Mouse (Mus musculus) MEL (cell line): ENCODE results near the gene Rffl. TPM values are rescaled to one million over a fixed set of nuclear protein-coding genes. Genes with fewer than 3 reads are reported as not detected.

ENCODE experiments used
- DNase-seq: peaks from one replicate; pipeline ENCODE4 v3.0.0; 2011; ENCODE audit warnings: low read depth, low spot score
- H3K27ac ChIP-seq: 2 replicates; pipeline ENCODE4 v1.5.1; 2012; ENCODE audit warnings: low read depth, mild to moderate bottlenecking, control low read depth, low read length, moderate library complexity; ENCODE audit not compliant: control insufficient read depth
- H3K27me3 ChIP-seq, 2 experiments: fragments of 150-350 bp in 1 of 2; sonication (generic) in 1 of 2; 2 replicates each; pipeline ENCODE4 v1.6.1; 2012; ENCODE audit warnings: low read length in 2 of 2, mild to moderate bottlenecking in 2 of 2, improper control_type of control experiment in 1 of 2, moderate library complexity in 1 of 2; ENCODE audit not compliant: insufficient read depth in 2 of 2, control insufficient read depth in 1 of 2
- H3K36me3 ChIP-seq, 2 experiments: 2 replicates each; pipeline ENCODE4 v1.6.1; 2012 to 2014; ENCODE audit warnings: low read length in 2 of 2, improper control_type of control experiment in 1 of 2, inconsistent platforms in 1 of 2, mild to moderate bottlenecking in 1 of 2; ENCODE audit not compliant: insufficient read depth in 2 of 2, control insufficient read depth in 1 of 2
- H3K4me1 ChIP-seq, 2 experiments: fragments of 150-350 bp in 1 of 2; sonication (generic) in 1 of 2; 2 replicates each; pipeline ENCODE4 v1.6.1; 2012; ENCODE audit warnings: low read length in 2 of 2, improper control_type of control experiment in 1 of 2, mild to moderate bottlenecking in 1 of 2; ENCODE audit not compliant: insufficient read depth in 2 of 2, control insufficient read depth in 1 of 2
- H3K4me3 ChIP-seq, 2 experiments: fragments of 150-350 bp in 1 of 2; sonication (generic) in 1 of 2; 2 replicates each; pipeline ENCODE4 v1.5.1; 2012; ENCODE audit warnings: low read depth in 2 of 2, low read length in 2 of 2, mild to moderate bottlenecking in 2 of 2, moderate library complexity in 2 of 2, control low read depth in 1 of 2, improper control_type of control experiment in 1 of 2; ENCODE audit not compliant: control insufficient read depth in 1 of 2, insufficient read depth in 1 of 2
- H3K79me2 ChIP-seq: 2 replicates; pipeline ENCODE4 v1.6.1; 2012; ENCODE audit warnings: mild to moderate bottlenecking, low read length, moderate library complexity; ENCODE audit not compliant: control insufficient read depth, poor library complexity, insufficient read depth
- H3K9ac ChIP-seq: 2 replicates; pipeline ENCODE4 v1.6.1; 2012; ENCODE audit warnings: low read depth, mild to moderate bottlenecking, control low read depth, low read length, moderate library complexity; ENCODE audit not compliant: control insufficient read depth, poor library complexity, severe bottlenecking
- H3K9me3 ChIP-seq: fragments of 150-350 bp; sonication (generic); replicated peaks from 2 replicates; pipeline ENCODE4 v1.6.1; 2012; ENCODE audit warnings: mild to moderate bottlenecking, low read length, improper control_type of control experiment, moderate library complexity; ENCODE audit not compliant: insufficient read depth
- CHD2 ChIP-seq: IDR thresholded peaks from 2 replicates; pipeline ENCODE4 v1.6.1; 2011; ENCODE audit warnings: low read length, improper control_type of control experiment
- ELF1 ChIP-seq: IDR thresholded peaks from 2 replicates; pipeline ENCODE4 v1.6.1; 2014; ENCODE audit warnings: low read depth, mild to moderate bottlenecking, inconsistent platforms, low read length, improper control_type of control experiment, moderate library complexity
- KAT2A ChIP-seq: conservative IDR thresholded peaks from 2 replicates; pipeline ENCODE4 v1.6.1; 2012; ENCODE audit warnings: low read depth, low read length, improper control_type of control experiment, inconsistent platforms
- MAX ChIP-seq: IDR thresholded peaks from 2 replicates; pipeline ENCODE4 v1.6.1; 2011; ENCODE audit warnings: low read length, improper control_type of control experiment
- MYC ChIP-seq: IDR thresholded peaks from 2 replicates; pipeline ENCODE4 v1.6.1; 2011; ENCODE audit warnings: low read depth, mild to moderate bottlenecking, low read length, improper control_type of control experiment, moderate library complexity
- NELFE ChIP-seq: IDR thresholded peaks from 2 replicates; pipeline ENCODE4 v1.6.1; 2011; ENCODE audit warnings: low read depth, low read length, improper control_type of control experiment
- NRF1 ChIP-seq: IDR thresholded peaks from 2 replicates; pipeline ENCODE4 v1.6.1; 2014; ENCODE audit warnings: low read depth, mild to moderate bottlenecking, inconsistent platforms, low read length, improper control_type of control experiment, moderate library complexity; ENCODE audit not compliant: poor library complexity, insufficient read depth, severe bottlenecking
- RCOR1 ChIP-seq: IDR thresholded peaks from 2 replicates; pipeline ENCODE4 v1.6.1; 2012; ENCODE audit warnings: low read depth, mild to moderate bottlenecking, inconsistent platforms, low read length, improper control_type of control experiment
- SIN3A ChIP-seq: IDR thresholded peaks from 2 replicates; pipeline ENCODE4 v1.6.1; 2012; ENCODE audit warnings: low read length, improper control_type of control experiment, inconsistent platforms
- TAL1 ChIP-seq: IDR thresholded peaks from 2 replicates; pipeline ENCODE4 v1.6.1; 2012; ENCODE audit warnings: mild to moderate bottlenecking, inconsistent platforms, low read length, moderate library complexity, mixed read lengths
- TCF12 ChIP-seq: IDR thresholded peaks from 2 replicates; pipeline ENCODE4 v1.6.1; 2014; ENCODE audit warnings: low read depth, mild to moderate bottlenecking, inconsistent platforms, low read length, improper control_type of control experiment, moderate library complexity
- UBTF ChIP-seq: IDR thresholded peaks from 2 replicates; pipeline ENCODE4 v1.6.1; 2012; ENCODE audit warnings: low read depth, mild to moderate bottlenecking, inconsistent platforms, low read length, improper control_type of control experiment, moderate library complexity, borderline replicate concordance; ENCODE audit not compliant: insufficient read depth
- USF2 ChIP-seq, 2 experiments: IDR thresholded peaks; 2 replicates each; pipeline ENCODE4 v1.6.1; 2011 to 2012; ENCODE audit warnings: improper control_type of control experiment in 2 of 2, low read length in 2 of 2, borderline replicate concordance in 1 of 2, inconsistent platforms in 1 of 2, low read depth in 1 of 2, mild to moderate bottlenecking in 1 of 2; ENCODE audit not compliant: insufficient read depth in 1 of 2
- ZC3H11A ChIP-seq: IDR thresholded peaks from 2 replicates; pipeline ENCODE4 v1.6.1; 2012; ENCODE audit warnings: low read depth, mild to moderate bottlenecking, inconsistent platforms, low read length, improper control_type of control experiment
- ZMIZ1 ChIP-seq: IDR thresholded peaks from 2 replicates; pipeline ENCODE4 v1.6.1; 2012; ENCODE audit warnings: low read depth, mild to moderate bottlenecking, inconsistent platforms, low read length, improper control_type of control experiment, moderate library complexity
- ZNF384 ChIP-seq: IDR thresholded peaks from 2 replicates; pipeline ENCODE4 v1.6.1; 2012; ENCODE audit warnings: low read depth, mild to moderate bottlenecking, inconsistent platforms, low read length, improper control_type of control experiment
- polyA plus RNA-seq, 2 experiments: library from polyadenylated mRNA; stranded (reverse) in 1 of 2; unstranded in 1 of 2; fragments of >175 nt in 1 of 2; fragments of >200 nt in 1 of 2; gene quantifications; 2 replicates each; pipeline versions ENCODE4 v1.2.1 to v1.2.4; 2012; ENCODE audit warnings: low replicate concordance in 2 of 2, low read depth in 1 of 2; ENCODE audit not compliant: insufficient read length in 2 of 2, insufficient read depth in 1 of 2, missing spikeins in 1 of 2
- total RNA-seq: library from RNA; depleted of rRNA; stranded (reverse); fragments of 300-350 nt; gene quantifications from 2 replicates; pipeline ENCODE4 v1.2.3, GENCODE M21; 2012

Rffl gene
- total and polyA plus RNA-seq, 3 experiments: 15.2 to 17.8 TPM; not detected in 1

- peak; percentile 14; the same call in 1 of the 2 replicates for TF ChIP-seq MAX
- TF ChIP-seq ELF1: peak; percentile 100
Measured at GRCm38 (mm10) chr11:82890342-82890762, 19.3 kb upstream of the Rffl start, which contains the start of gene Rad51d (continued).

GRCm38 (mm10) chr11:82889524-82890341 is 18.7 kb upstream of the Rffl start:
- DNase-seq: peak; percentile 82
- Histone ChIP-seq H3K9me3 (no peaks in the 10 kb centered on the region), H3K9ac (peak overlapping the region; percentile 82), H3K79me2 (peaks cover 9% of the 10 kb centered on the region), H3K27ac (peak overlapping the region; percentile 54), H3K4me1 (peaks cover 6 to 10% of the 10 kb centered on the region in 2 experiments; a peak in 3 of 4 replicates), H3K36me3 (peaks cover 0 to 8% of the 10 kb centered on the region in 2 experiments; a peak in 2 of 4 replicates), H3K4me3 (peak overlapping the region; percentile 79 to 82), H3K27me3 (no peaks in the 10 kb centered on the region)
- TF ChIP-seq MAX (no peak; the same call in none of the 2 replicates), CHD2 (no peak), ZNF384 (no peak), UBTF (0 out of 2 replicates have a peak, but pooled peaks have one; percentile 64), NELFE (peak; percentile 42; the same call in 1 of the 2 replicates), USF2 (IDR thresholded peaks at IDR 0.05; ENCODE audit: borderline replicate concordance in 1 of 2, insufficient read depth in 1 of 2, low read depth in 1 of 2, low read length in 2 of 2) (no peak), SIN3A (peak; percentile 45; the same call in 1 of the 2 replicates), MYC (peak; percentile 38; the same call in 1 of the 2 replicates), ZC3H11A (0 out of 2 replicates have a peak, but pooled peaks have one; percentile 1), ZMIZ1 (peak; percentile 55; the same call in 1 of the 2 replicates), NRF1 (no peak), RCOR1 (0 out of 2 replicates have a peak, but pooled peaks have one; percentile 8), KAT2A (no peak), TCF12 (0 out of 2 replicates have a peak, but pooled peaks have one; percentile 3), TAL1 (no peak)
